Mouse (Mus musculus): Measurements from ENCODE around the gene Map7d2. TPM values are rescaled to one million over a fixed set of nuclear protein-coding genes. Genes with fewer than 3 reads are reported as not detected.
A peak's percentile ranks its signal among the peaks of the same experiment; 100 is the strongest.

Gene Map7d2
- polyA plus RNA-seq, 1 experiment: not detected

DNA sequence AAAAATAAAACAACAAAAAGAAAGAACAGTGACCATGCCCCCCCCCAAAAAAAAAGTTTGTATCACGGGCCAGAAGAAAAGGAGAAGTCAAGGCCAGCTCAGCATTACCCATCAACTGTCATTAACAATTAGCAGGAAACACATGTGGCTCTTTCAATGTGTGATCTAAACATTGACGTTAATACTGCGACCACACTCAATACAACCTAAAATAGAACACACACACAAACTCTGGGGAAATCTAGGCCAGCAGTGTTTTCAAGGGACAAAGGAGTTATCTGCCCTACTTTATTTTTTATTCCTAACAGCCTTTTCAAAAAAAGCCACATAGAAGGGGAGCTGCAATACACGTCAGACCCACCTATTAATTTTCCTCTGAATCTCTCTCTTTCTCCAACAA is 94.7 kb downstream of the Map7d2 start:
- Histone ChIP-seq H3K4me1 (replicated peaks; ENCODE audit: control insufficient read depth, insufficient read depth, low read length) (peaks cover 3% of the 10 kb centered on the region; the same call in 1 of the 2 replicates), H3K27me3 (ENCODE audit: control insufficient read depth, insufficient read depth, low read length) (no peaks in the 10 kb centered on the region), H3K27ac (ENCODE audit: control insufficient read depth, insufficient read depth, low read length) (no peak overlapping the region), H3K36me3 (ENCODE audit: control insufficient read depth, insufficient read depth, low read length) (no peaks in the 10 kb centered on the region), H3K4me3 (ENCODE audit: control insufficient read depth, insufficient read depth, low read length) (no peak overlapping the region)
- 49% methylated on average over 4 of the region's 4 CpGs for WGBS
- TF ChIP-seq CTCF (IDR thresholded peaks at IDR 0.05; ENCODE audit: borderline replicate concordance, control insufficient read depth, extremely low read depth, insufficient read depth, low read length, poor library complexity) (no peak), POLR2A (IDR thresholded peaks at IDR 0.05; ENCODE audit: control insufficient read depth, extremely low read depth, insufficient read depth, low read length, poor library complexity) (no peak)
- no peak for DNase-seq

DNA sequence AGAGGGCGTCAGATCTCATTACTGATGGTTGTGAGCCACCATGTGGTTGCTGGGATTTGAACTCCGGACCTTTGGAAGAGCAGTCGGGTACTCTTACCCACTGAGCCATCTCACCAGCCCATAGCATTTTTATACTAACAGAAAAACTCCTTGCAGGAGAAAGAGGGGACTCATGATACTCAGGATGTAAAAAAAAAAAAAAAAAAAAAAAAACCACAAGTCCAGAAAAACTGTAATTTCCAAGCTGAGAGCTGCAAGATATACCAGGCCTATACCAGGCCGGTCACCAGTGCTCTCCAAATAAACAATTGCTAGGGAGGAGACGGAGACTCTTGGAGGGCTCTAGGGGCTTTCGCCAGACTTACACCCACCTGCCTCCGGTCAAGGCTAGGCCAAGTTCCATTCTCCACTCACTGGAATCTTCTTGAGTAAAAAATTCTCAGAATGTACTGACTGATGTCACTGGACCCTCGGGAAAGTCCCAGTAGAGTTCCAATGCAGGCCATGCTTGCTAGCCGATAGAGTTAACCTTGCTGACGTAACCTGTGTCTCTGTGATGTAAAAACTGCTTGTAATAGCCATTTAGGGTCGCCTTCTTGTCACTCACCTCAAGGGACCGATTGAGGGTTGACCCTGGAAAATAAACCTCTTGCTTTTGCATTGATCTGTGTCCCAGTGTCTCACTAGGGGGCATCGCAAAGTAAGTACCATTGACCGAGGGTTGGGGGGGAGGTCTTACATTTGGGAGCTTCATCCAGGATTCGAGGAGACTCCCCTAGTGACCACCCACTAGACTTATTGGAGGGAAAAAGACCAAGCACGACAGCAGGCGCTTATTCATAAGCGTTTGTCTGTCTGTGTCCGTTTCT is 95.7 kb downstream of the Map7d2 start:
- H3K4me3 ChIP-seq (ENCODE audit: control insufficient read depth, insufficient read depth, low read length): peak overlapping the region; percentile 36

DNA sequence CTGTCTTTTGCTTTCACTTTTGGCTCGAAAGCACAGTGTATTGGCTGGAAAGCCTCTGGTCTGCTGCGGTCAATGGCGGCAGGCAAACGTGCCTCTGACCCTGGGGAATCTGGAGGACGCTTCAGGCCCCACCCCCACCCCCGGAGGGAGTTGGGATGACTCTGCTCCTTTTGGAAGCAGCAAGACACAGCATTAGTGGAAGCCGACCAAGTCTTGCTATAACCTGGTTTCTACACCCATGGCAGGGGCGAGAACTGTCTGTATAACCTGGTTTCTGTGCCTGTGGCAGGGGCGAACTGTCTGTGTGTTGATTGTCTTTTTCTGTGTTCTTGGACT is 96.3 kb downstream of the Map7d2 start:
- no peak for DNase-seq
- no peaks in the 10 kb centered on the region for H3K36me3 ChIP-seq (ENCODE audit: control insufficient read depth, insufficient read depth, low read length)
- H3K4me1 ChIP-seq (replicated peaks; ENCODE audit: control insufficient read depth, insufficient read depth, low read length): peaks cover 3% of the 10 kb centered on the region; the same call in 1 of the 2 replicates
- H3K4me3 ChIP-seq (ENCODE audit: control insufficient read depth, insufficient read depth, low read length): peak overlapping the region; percentile 36
- no peak for TF ChIP-seq POLR2A (IDR thresholded peaks at IDR 0.05; ENCODE audit: control insufficient read depth, extremely low read depth, insufficient read depth, low read length, poor library complexity)
- no peak for TF ChIP-seq CTCF (IDR thresholded peaks at IDR 0.05; ENCODE audit: borderline replicate concordance, control insufficient read depth, extremely low read depth, insufficient read depth, low read length, poor library complexity)
- no peak overlapping the region for H3K27ac ChIP-seq (ENCODE audit: control insufficient read depth, insufficient read depth, low read length)
- H3K27me3 ChIP-seq (ENCODE audit: control insufficient read depth, insufficient read depth, low read length): no peaks in the 10 kb centered on the region
- WGBS: 88% methylated on average over 9 of the region's 9 CpGs

More for the DNA sequence above, 95.7 kb downstream of the Map7d2 start:
- no peak for TF ChIP-seq POLR2A (IDR thresholded peaks at IDR 0.05; ENCODE audit: control insufficient read depth, extremely low read depth, insufficient read depth, low read length, poor library complexity)
- no peak for TF ChIP-seq CTCF (IDR thresholded peaks at IDR 0.05; ENCODE audit: borderline replicate concordance, control insufficient read depth, extremely low read depth, insufficient read depth, low read length, poor library complexity)
- no peak for DNase-seq
- 83% methylated on average over 19 of the region's 19 CpGs for WGBS
- H3K4me1 ChIP-seq (replicated peaks; ENCODE audit: control insufficient read depth, insufficient read depth, low read length): peaks cover 3% of the 10 kb centered on the region; the same call in 1 of the 2 replicates
- H3K27me3 ChIP-seq (ENCODE audit: control insufficient read depth, insufficient read depth, low read length): no peaks in the 10 kb centered on the region
- H3K27ac ChIP-seq (ENCODE audit: control insufficient read depth, insufficient read depth, low read length): no peak overlapping the region
- H3K36me3 ChIP-seq (ENCODE audit: control insufficient read depth, insufficient read depth, low read length): no peaks in the 10 kb centered on the region

DNA sequence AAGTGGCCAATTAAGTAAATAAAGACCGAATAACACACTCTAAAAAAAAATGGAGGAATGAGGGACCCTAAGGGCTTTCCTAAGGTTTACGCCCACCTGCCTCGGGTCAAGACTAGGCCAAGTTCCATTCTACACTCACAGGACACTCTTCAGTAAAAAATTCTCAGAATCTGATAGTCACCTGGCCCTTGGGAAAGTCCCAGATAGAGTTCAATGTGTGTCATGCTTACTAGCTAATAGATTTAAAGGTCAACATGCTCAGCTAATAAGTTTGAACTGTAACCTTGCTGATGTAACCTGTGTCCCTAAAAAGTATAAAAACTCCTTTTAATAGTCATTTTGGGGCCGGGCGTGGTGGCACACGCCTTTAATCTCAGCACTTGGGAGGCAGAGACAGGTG is 101.2 kb downstream of the Map7d2 start:
- no peak for DNase-seq
- WGBS: 94% methylated on average over 6 of the region's 6 CpGs

DNA sequence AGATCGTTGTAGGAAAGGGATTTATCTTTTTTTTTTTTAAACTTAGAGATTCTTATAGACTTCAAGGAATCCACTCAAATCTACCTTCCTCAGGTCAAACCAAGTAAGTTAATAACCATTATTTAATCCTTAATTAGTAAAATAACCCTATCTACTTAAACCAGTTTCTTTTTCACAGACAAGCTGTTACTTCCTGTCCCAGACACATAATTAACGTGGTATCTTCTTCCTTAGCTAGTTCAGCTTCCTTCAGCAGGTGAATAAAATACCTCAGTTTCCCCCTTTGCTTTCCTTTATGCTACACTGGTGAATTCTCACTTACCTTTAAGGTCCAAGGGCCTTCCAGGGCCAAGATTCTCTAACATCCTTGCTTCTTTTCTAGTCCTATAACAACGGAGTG is 107.4 kb downstream of the Map7d2 start:
- no peaks in the 10 kb centered on the region for H3K36me3 ChIP-seq (ENCODE audit: control insufficient read depth, insufficient read depth, low read length)
- TF ChIP-seq CTCF (IDR thresholded peaks at IDR 0.05; ENCODE audit: borderline replicate concordance, control insufficient read depth, extremely low read depth, insufficient read depth, low read length, poor library complexity): no peak
- TF ChIP-seq POLR2A (IDR thresholded peaks at IDR 0.05; ENCODE audit: control insufficient read depth, extremely low read depth, insufficient read depth, low read length, poor library complexity): no peak
- H3K4me3 ChIP-seq (ENCODE audit: control insufficient read depth, insufficient read depth, low read length): no peak overlapping the region
- WGBS: 71% methylated on average over 3 of the region's 3 CpGs
- no peaks in the 10 kb centered on the region for H3K27me3 ChIP-seq (ENCODE audit: control insufficient read depth, insufficient read depth, low read length)
- H3K27ac ChIP-seq (ENCODE audit: control insufficient read depth, insufficient read depth, low read length): no peak overlapping the region
- no peak for DNase-seq
- peaks cover 2% of the 10 kb centered on the region; the same call in 1 of the 2 replicates for H3K4me1 ChIP-seq (replicated peaks; ENCODE audit: control insufficient read depth, insufficient read depth, low read length)

More for the DNA sequence above, 101.2 kb downstream of the Map7d2 start:
- Histone ChIP-seq H3K4me3 (ENCODE audit: control insufficient read depth, insufficient read depth, low read length) (no peak overlapping the region), H3K36me3 (ENCODE audit: control insufficient read depth, insufficient read depth, low read length) (no peaks in the 10 kb centered on the region), H3K4me1 (replicated peaks; ENCODE audit: control insufficient read depth, insufficient read depth, low read length) (no peaks in the 10 kb centered on the region), H3K27me3 (ENCODE audit: control insufficient read depth, insufficient read depth, low read length) (no peaks in the 10 kb centered on the region), H3K27ac (ENCODE audit: control insufficient read depth, insufficient read depth, low read length) (no peak overlapping the region)
- no peak for TF ChIP-seq CTCF (IDR thresholded peaks at IDR 0.05; ENCODE audit: borderline replicate concordance, control insufficient read depth, extremely low read depth, insufficient read depth, low read length, poor library complexity)
- TF ChIP-seq POLR2A (IDR thresholded peaks at IDR 0.05; ENCODE audit: control insufficient read depth, extremely low read depth, insufficient read depth, low read length, poor library complexity): no peak

DNA sequence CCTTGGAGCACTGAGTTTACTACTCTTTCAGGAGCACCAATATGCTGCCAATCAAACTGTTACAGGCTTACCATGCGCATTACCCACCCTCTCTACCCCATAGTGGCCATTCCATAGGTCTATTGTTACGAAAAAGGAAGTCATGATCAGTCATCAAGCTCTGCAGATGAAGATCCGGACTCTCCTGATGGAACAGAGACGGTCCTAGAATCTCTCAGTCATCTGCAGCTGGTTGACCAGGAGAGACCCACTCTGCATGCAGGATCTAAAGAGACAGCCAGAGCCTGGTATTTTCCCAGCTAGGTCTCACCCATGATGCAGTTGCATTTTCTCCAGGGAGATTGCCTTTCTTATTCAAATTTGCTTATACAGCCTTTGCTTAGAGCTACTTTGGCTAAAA is 108.3 kb downstream of the Map7d2 start:
- no peaks in the 10 kb centered on the region for H3K36me3 ChIP-seq (ENCODE audit: control insufficient read depth, insufficient read depth, low read length)
- 95% methylated on average over 4 of the region's 4 CpGs for WGBS
- DNase-seq: no peak
- no peak overlapping the region for H3K27ac ChIP-seq (ENCODE audit: control insufficient read depth, insufficient read depth, low read length)
- H3K4me3 ChIP-seq (ENCODE audit: control insufficient read depth, insufficient read depth, low read length): no peak overlapping the region
- H3K4me1 ChIP-seq (replicated peaks; ENCODE audit: control insufficient read depth, insufficient read depth, low read length): peaks cover 2% of the 10 kb centered on the region; the same call in 1 of the 2 replicates
- H3K27me3 ChIP-seq (ENCODE audit: control insufficient read depth, insufficient read depth, low read length): no peaks in the 10 kb centered on the region
- TF ChIP-seq POLR2A (IDR thresholded peaks at IDR 0.05; ENCODE audit: control insufficient read depth, extremely low read depth, insufficient read depth, low read length, poor library complexity) (no peak), CTCF (IDR thresholded peaks at IDR 0.05; ENCODE audit: borderline replicate concordance, control insufficient read depth, extremely low read depth, insufficient read depth, low read length, poor library complexity) (no peak)

All from thymus, adult 2 months (tissue).